Mouse (Mus musculus): ENCODE results near the gene Nmb.

GRCm38 (mm10) chr7:80911053-80911452, 6.2 kb upstream of the Nmb start:
- TF ChIP-seq HCFC1 (IDR thresholded peaks at IDR 0.05; ENCODE audit: borderline replicate concordance, insufficient read depth, low read length) (no peak), MAFK (IDR thresholded peaks at IDR 0.05; ENCODE audit: insufficient read depth, low read depth, low read length) (no peak), CHD2 (IDR thresholded peaks at IDR 0.05; ENCODE audit: low read depth, low read length) (no peak), ZNF384 (IDR thresholded peaks at IDR 0.05; ENCODE audit: low read depth, low read length) (no peak), ZC3H11A (IDR thresholded peaks at IDR 0.05; ENCODE audit: borderline replicate concordance, low read depth, low read length) (no peak)
